Mouse (Mus musculus): ENCODE results near the gene Susd6.

DNA sequence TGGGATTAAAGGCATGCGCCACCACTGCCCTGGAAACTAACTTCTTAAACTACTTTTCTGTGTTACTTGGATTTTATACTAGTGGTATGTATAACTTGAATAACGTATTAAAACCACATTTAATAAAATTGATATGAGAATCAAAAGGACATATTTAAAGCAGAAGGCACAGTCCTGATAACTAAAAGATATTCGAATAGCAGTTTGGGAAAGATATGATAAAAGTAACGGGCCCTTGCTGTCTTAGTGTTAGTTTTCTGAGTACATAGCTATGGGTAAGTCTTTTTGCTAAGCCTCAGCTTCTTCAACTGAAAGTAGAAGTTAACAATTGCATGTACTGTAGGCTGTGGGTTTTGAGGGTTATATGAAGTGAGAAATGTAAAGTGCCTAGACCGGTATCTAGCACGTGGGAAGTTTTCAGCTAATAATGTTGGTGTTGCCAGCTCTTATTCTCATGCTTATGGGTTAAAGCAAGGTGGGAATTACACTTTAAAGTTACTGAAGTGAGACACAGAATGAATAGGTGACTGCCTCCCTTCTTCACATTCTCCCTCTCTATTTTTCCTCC, 14.6 kb downstream of the Susd6 start:
- TF ChIP-seq EP300 (IDR thresholded peaks at IDR 0.05; ENCODE audit: low read depth) (0 out of 2 replicates have a peak, but pooled peaks have one; percentile 14), CTCF (IDR thresholded peaks at IDR 0.05; ENCODE audit: low read depth) (no peak)

Data from liver, embryonic 14.5 days (tissue).